Mouse (Mus musculus): ENCODE measurements around the gene Rab6b.
"Not testable (repeated sequence)": the region's sequence is repeated elsewhere in the genome, so short reads cannot be mapped to it uniquely, and the experiment has no call there.

The Rab6b gene

DNA sequence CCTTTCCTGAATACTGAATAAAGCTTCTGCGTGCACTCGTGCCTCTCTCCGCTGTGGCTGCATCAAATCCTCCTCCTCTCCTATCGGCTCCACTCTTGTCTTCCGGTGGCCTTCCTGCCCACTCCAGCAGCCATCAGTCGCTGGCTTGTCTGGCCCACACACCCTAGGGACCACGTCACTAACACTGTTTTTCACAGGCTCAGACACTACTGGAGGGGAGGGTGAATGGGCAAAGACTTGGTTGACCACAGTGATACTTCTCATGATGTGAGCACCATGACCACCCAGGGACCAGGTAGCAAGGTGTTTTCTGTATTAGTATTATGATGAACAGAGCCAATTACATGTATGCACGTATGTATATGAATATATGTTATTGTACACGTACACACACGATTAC is 34.7 kb downstream of the Rab6b start:
- DNase-seq, result no peak

GRCm38 (mm10) chr9:103146703-103147102 is 35.1 kb downstream of the Rab6b start:
- peak; percentile 53 for DNase-seq

DNA sequence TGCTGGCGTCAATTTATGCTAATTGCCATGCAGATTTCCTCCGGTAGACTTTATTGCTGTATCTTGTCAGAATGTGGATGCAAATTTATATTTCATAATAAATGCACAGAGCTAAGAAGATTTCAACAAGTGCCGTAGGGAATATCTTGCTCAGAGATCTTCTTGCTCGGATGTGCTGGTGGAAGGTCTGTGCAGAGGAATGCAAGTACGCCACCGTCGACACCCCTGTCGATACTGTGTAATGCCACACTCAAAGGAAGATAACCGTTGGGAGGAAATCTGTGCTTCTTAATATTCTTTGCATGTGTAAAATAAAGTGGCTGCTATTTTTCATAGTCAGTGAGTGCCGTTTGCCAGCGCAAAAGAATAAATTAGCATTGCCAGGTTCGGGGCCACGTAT is 35.5 kb downstream of the Rab6b start:
- no peak for DNase-seq

DNA sequence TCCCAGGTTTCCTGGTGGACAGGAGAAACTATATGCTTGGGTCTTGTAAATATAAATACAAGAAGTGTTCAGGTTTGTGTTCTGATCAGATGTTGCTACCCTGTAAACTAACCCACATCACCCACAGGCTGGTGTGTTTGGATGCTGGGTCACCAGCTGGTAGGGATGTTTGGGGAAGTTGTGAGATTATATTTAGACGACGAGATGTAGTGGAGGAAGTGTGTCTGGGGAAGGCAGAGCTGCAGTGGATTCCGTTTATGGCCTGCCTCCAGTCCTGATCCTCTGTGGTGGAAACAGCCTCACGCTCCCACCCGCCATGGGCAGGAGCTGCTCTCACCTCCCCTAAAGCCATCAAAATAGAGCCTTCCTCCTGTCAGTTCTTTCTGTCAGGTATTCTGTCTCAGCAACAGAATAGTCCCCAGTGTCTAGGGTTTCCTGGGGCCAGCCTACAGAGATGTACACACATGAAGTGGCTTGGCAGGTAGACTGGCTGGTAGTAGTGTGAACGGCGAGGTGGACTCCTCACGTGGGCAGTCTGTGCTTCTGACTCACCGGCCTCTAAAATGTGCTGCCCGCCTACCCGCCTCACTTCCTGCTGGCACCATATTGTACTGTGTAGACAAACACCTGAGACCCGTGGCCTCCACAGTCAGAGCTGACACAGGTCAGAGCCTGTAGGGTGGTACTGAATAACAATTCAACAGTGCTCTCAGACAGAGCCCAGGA is 37.6 kb downstream of the Rab6b start:
- DNase-seq, result no peak

GRCm38 (mm10) chr9:103153286-103153685 is 41.7 kb downstream of the Rab6b start:
- no peak for DNase-seq

DNA sequence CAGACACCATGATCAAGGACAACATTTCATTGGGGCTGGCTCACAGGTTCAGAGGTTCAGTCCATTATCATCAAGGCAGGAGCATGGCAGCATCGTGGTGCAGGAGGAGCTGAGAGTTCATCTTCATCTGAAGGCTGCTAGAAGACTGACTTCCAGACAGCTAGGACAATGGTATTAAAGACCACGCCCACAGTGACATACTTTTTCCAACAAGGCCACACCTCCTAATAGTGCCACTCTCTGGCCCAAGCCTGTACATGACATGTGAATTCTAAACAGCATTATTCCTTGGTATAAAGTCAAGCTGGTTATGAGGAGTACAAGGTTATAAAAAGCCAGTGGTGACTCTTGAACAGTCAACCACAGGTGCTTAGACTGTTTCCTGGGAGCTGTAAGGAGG is 43.0 kb downstream of the Rab6b start:
- DNase-seq, result no peak

GRCm38 (mm10) chr9:103155158-103155557 is 43.6 kb downstream of the Rab6b start:
- not testable (repeated sequence) for DNase-seq

GRCm38 (mm10) chr9:103163806-103164205 is 52.2 kb downstream of the Rab6b start:
- no peak for DNase-seq

- no peak for DNase-seq
These were observed 56.5 kb downstream of the Rab6b start for GRCm38 (mm10) chr9:103168046-103168445.

GRCm38 (mm10) chr9:103168771-103169170 is 57.2 kb downstream of the Rab6b start:
- no peak for DNase-seq

DNA sequence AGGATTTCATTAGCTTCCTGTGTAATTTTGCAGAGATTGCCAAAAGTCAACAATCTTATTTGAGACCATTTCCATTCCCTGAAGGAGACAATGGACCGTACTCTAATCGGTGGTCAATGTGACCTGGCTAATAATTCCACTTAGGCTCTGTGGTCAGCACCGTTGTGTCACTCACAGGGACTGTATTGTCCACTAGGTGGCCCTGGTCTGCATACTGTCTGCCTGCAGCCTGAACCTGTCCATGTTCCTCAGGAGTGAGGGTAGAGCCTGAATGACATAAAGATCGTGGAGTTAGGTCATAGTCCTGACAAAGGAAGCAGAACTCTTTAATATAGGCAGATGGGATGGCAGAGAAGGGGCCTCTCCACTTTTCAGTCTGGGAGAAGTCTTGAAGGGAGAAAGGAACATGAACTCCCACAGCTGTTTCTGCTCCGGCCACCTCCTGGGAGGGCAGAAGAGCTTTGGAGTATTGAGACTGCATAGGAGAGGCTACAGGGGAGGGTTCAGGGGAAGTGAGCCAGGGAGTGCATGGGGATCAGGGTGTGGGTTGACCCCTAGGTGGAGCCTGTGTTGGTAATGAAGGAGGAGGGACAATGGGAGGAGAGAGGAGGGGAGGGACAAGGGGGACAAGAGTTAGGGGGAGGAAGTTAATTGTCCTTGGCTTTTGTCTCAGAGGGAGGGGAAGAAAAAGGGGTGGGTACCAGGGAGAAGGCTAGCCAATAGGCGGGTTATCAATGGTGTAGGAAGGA is 63.4 kb downstream of the Rab6b start:
- peak; percentile 45 for DNase-seq

- DNase-seq, result no peak
These were observed 64.1 kb downstream of the Rab6b start for GRCm38 (mm10) chr9:103175692-103176091.

- DNase-seq, result no peak
These were observed 68.7 kb downstream of the Rab6b start for GRCm38 (mm10) chr9:103180303-103180702.

- DNase-seq, result peak; percentile 94
These were observed 69.4 kb downstream of the Rab6b start for GRCm38 (mm10) chr9:103180807-103181565.

- DNase-seq, result no peak
These were observed 70.3 kb downstream of the Rab6b start for GRCm38 (mm10) chr9:103181886-103182285.

DNA sequence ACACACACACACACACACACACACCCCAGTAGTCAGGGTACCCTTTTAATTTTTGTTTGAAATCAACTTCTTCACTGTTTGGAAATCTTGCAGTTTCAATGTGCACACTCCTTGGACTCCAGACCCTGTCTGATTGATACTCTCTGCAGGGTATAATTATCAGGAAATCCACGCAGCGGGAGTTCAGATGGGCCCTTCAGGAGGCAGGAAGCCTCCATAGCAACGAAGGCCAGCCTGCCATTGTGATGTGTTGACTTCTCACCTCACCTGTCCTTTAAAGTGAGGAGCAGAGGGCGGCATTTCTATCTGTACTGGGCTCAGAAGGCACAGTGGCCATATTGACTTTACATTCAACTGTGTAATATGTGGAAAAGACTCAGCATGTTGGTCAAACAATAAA is 73.3 kb downstream of the Rab6b start:
- DNase-seq, result no peak

GRCm38 (mm10) chr9:103185946-103186345 is 74.4 kb downstream of the Rab6b start:
- DNase-seq, result no peak

DNA sequence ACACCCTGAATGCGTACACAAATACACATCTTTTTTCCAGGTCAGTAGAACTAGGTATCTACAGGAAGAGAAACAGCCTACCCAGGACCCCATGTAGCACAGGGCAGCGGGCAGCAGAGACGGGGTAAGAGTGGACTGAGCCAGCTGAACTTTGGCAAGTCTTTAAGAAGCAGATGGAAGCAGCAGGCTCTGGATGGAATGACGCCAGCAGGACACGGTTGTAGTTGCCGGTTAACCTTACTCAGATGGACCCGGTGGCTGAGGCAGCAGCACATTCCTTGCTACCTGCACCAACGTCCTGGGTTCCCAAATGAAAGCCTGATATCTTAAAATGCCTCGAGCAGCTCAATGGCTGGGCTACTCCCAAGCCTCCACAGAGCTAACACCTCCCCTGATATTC is 75.2 kb downstream of the Rab6b start:
- no peak for DNase-seq

- no peak for DNase-seq
These were observed 76.8 kb downstream of the Rab6b start for GRCm38 (mm10) chr9:103188416-103188815.

DNA sequence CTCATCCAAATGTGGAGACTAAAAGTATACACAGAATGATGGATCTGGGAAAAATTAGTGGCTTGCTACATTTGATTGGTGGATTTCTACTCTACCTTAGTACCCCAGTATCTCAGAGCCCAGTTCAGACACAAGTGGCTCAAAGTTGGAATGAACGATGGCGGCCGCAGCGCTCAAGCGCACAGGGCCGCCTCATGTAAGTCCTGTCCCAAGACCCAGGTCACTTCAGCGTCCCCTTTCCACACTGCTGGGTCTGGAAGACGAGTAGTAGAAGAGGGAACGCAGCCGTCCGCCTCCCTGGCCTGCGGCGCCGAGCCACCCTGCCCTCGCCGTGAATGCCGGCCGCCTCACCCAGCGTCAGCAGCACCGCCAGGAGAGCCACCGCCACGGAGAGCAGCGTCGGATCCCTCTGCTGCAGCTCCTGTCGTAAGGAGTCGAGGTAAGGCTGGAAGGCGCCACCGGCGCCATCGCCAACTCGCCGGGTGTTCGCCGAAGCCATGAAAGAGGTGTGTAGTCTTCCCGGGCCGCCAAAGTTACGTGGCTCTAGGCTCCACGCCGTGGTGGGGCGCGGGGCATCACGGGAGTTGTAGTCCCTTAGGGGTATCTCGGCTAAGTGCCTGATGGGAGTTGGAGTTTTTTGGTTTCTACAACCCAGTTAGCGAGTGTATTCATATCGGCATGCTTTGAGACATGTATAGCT is 90.1 kb downstream of the Rab6b start, which contains the start of gene Srprb:
TSS of gene Srprb (minus strand) at position 577 of the 700 bp plus-strand sequence.
- peak; percentile 96 for DNase-seq

GRCm38 (mm10) chr9:103205786-103206185 is 94.2 kb downstream of the Rab6b start:
- no peak for DNase-seq

DNA sequence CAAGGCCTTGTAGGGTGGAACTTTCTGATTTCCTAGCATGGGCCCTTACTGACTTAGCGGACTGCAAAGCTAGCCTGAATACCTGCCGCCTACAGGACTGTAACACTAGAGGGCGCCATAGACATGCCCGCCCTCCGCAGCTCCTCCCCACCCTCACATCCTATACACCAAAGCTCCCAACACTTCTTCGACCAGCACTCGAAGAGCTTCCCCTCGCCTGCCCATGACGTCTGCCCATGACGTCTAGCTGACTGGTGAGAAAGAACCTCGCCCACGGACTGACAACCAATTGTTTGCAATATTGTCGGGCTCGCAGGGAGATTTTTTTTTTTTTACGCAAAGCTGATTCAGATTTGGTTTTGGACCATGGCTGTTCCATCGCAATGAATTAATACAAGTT is 96.3 kb downstream of the Rab6b start:
- peak; percentile 87 for DNase-seq
